Mouse (Mus musculus) MEL (cell line): ENCODE measurements around the gene Fkbp6. TPM values are rescaled to one million over a fixed set of nuclear protein-coding genes. Genes with fewer than 3 reads are reported as not detected.

Experiments
- DNase-seq: peaks from one replicate; pipeline ENCODE4 v3.0.0; 2011; ENCODE audit warnings: low read depth, low spot score
- H3K27ac ChIP-seq: 2 replicates; pipeline ENCODE4 v1.5.1; 2012; ENCODE audit warnings: low read depth, mild to moderate bottlenecking, control low read depth, low read length, moderate library complexity; ENCODE audit not compliant: control insufficient read depth
- H3K27me3 ChIP-seq, 2 experiments: fragments of 150-350 bp in 1 of 2; sonication (generic) in 1 of 2; 2 replicates each; pipeline ENCODE4 v1.6.1; 2012; ENCODE audit warnings: low read length in 2 of 2, mild to moderate bottlenecking in 2 of 2, improper control_type of control experiment in 1 of 2, moderate library complexity in 1 of 2; ENCODE audit not compliant: insufficient read depth in 2 of 2, control insufficient read depth in 1 of 2
- H3K36me3 ChIP-seq, 2 experiments: 2 replicates each; pipeline ENCODE4 v1.6.1; 2012 to 2014; ENCODE audit warnings: low read length in 2 of 2, improper control_type of control experiment in 1 of 2, inconsistent platforms in 1 of 2, mild to moderate bottlenecking in 1 of 2; ENCODE audit not compliant: insufficient read depth in 2 of 2, control insufficient read depth in 1 of 2
- H3K4me1 ChIP-seq, 2 experiments: fragments of 150-350 bp in 1 of 2; sonication (generic) in 1 of 2; 2 replicates each; pipeline ENCODE4 v1.6.1; 2012; ENCODE audit warnings: low read length in 2 of 2, improper control_type of control experiment in 1 of 2, mild to moderate bottlenecking in 1 of 2; ENCODE audit not compliant: insufficient read depth in 2 of 2, control insufficient read depth in 1 of 2
- H3K4me3 ChIP-seq, 2 experiments: fragments of 150-350 bp in 1 of 2; sonication (generic) in 1 of 2; 2 replicates each; pipeline ENCODE4 v1.5.1; 2012; ENCODE audit warnings: low read depth in 2 of 2, low read length in 2 of 2, mild to moderate bottlenecking in 2 of 2, moderate library complexity in 2 of 2, control low read depth in 1 of 2, improper control_type of control experiment in 1 of 2; ENCODE audit not compliant: control insufficient read depth in 1 of 2, insufficient read depth in 1 of 2
- H3K79me2 ChIP-seq: 2 replicates; pipeline ENCODE4 v1.6.1; 2012; ENCODE audit warnings: mild to moderate bottlenecking, low read length, moderate library complexity; ENCODE audit not compliant: control insufficient read depth, poor library complexity, insufficient read depth
- H3K9ac ChIP-seq: 2 replicates; pipeline ENCODE4 v1.6.1; 2012; ENCODE audit warnings: low read depth, mild to moderate bottlenecking, control low read depth, low read length, moderate library complexity; ENCODE audit not compliant: control insufficient read depth, poor library complexity, severe bottlenecking
- H3K9me3 ChIP-seq: fragments of 150-350 bp; sonication (generic); replicated peaks from 2 replicates; pipeline ENCODE4 v1.6.1; 2012; ENCODE audit warnings: mild to moderate bottlenecking, low read length, improper control_type of control experiment, moderate library complexity; ENCODE audit not compliant: insufficient read depth
- BHLHE40 ChIP-seq: IDR thresholded peaks from 2 replicates; pipeline ENCODE4 v1.6.1; 2012; ENCODE audit warnings: low read depth, mild to moderate bottlenecking, inconsistent platforms, low read length, improper control_type of control experiment, borderline replicate concordance
- CHD1 ChIP-seq: IDR thresholded peaks from 2 replicates; pipeline ENCODE4 v1.6.1; 2012; ENCODE audit warnings: low read depth, mild to moderate bottlenecking, inconsistent platforms, low read length, improper control_type of control experiment
- ELF1 ChIP-seq: IDR thresholded peaks from 2 replicates; pipeline ENCODE4 v1.6.1; 2014; ENCODE audit warnings: low read depth, mild to moderate bottlenecking, inconsistent platforms, low read length, improper control_type of control experiment, moderate library complexity
- EP300 ChIP-seq, 2 experiments: IDR thresholded peaks; 2 replicates each; pipeline ENCODE4 v1.6.1; 2011; ENCODE audit warnings: improper control_type of control experiment in 2 of 2, low read length in 2 of 2, low read depth in 1 of 2, mild to moderate bottlenecking in 1 of 2
- KAT2A ChIP-seq: conservative IDR thresholded peaks from 2 replicates; pipeline ENCODE4 v1.6.1; 2012; ENCODE audit warnings: low read depth, low read length, improper control_type of control experiment, inconsistent platforms
- MAFK ChIP-seq: IDR thresholded peaks from 2 replicates; pipeline ENCODE4 v1.6.1; 2011; ENCODE audit warnings: low read depth, mild to moderate bottlenecking, low read length, improper control_type of control experiment, borderline replicate concordance
- MAZ ChIP-seq: IDR thresholded peaks from 2 replicates; pipeline ENCODE4 v1.6.1; 2012; ENCODE audit warnings: low read depth, mild to moderate bottlenecking, inconsistent platforms, low read length, improper control_type of control experiment
- MEF2A ChIP-seq: IDR thresholded peaks from 2 replicates; pipeline ENCODE4 v1.6.1; 2014; ENCODE audit warnings: low read depth, mild to moderate bottlenecking, inconsistent platforms, low read length, improper control_type of control experiment; ENCODE audit not compliant: poor library complexity, insufficient replicate concordance, severe bottlenecking; ENCODE audit errors: extremely low read depth
- MYB ChIP-seq: IDR thresholded peaks from 2 replicates; pipeline ENCODE4 v1.6.1; 2011; ENCODE audit warnings: mild to moderate bottlenecking, low read depth, low read length, improper control_type of control experiment
- NELFE ChIP-seq: IDR thresholded peaks from 2 replicates; pipeline ENCODE4 v1.6.1; 2011; ENCODE audit warnings: low read depth, low read length, improper control_type of control experiment
- NRF1 ChIP-seq: IDR thresholded peaks from 2 replicates; pipeline ENCODE4 v1.6.1; 2014; ENCODE audit warnings: low read depth, mild to moderate bottlenecking, inconsistent platforms, low read length, improper control_type of control experiment, moderate library complexity; ENCODE audit not compliant: poor library complexity, insufficient read depth, severe bottlenecking
- RAD21 ChIP-seq: IDR thresholded peaks from 2 replicates; pipeline ENCODE4 v1.6.1; 2011; ENCODE audit warnings: mild to moderate bottlenecking, low read depth, low read length, improper control_type of control experiment
- USF2 ChIP-seq, 2 experiments: IDR thresholded peaks; 2 replicates each; pipeline ENCODE4 v1.6.1; 2011 to 2012; ENCODE audit warnings: improper control_type of control experiment in 2 of 2, low read length in 2 of 2, borderline replicate concordance in 1 of 2, inconsistent platforms in 1 of 2, low read depth in 1 of 2, mild to moderate bottlenecking in 1 of 2; ENCODE audit not compliant: insufficient read depth in 1 of 2
- ZMIZ1 ChIP-seq: IDR thresholded peaks from 2 replicates; pipeline ENCODE4 v1.6.1; 2012; ENCODE audit warnings: low read depth, mild to moderate bottlenecking, inconsistent platforms, low read length, improper control_type of control experiment, moderate library complexity
- polyA plus RNA-seq, 2 experiments: library from polyadenylated mRNA; stranded (reverse) in 1 of 2; unstranded in 1 of 2; fragments of >175 nt in 1 of 2; fragments of >200 nt in 1 of 2; gene quantifications; 2 replicates each; pipeline versions ENCODE4 v1.2.1 to v1.2.4; 2012; ENCODE audit warnings: low replicate concordance in 2 of 2, low read depth in 1 of 2; ENCODE audit not compliant: insufficient read length in 2 of 2, insufficient read depth in 1 of 2, missing spikeins in 1 of 2
- total RNA-seq: library from RNA; depleted of rRNA; stranded (reverse); fragments of 300-350 nt; gene quantifications from 2 replicates; pipeline ENCODE4 v1.2.3, GENCODE M21; 2012

The Fkbp6 gene
- total and polyA plus RNA-seq, 3 experiments = 0.10 to 0.19 TPM; not detected in 1

- peak; percentile 73 for DNase-seq
- Histone ChIP-seq H3K9me3 (no peaks in the 10 kb centered on the region), H3K36me3 (no peaks in the 10 kb centered on the region; a peak in 1 of 4 replicates), H3K4me1 (peaks cover 5 to 6% of the 10 kb centered on the region in 2 experiments; a peak in 3 of 4 replicates), H3K9ac (peak overlapping the region; percentile 50; the same call in 1 of the 2 replicates), H3K27me3 (peaks cover 0 to 3% of the 10 kb centered on the region in 2 experiments; a peak in 3 of 4 replicates), H3K79me2 (no peaks in the 10 kb centered on the region), H3K27ac (no peak overlapping the region), H3K4me3 (peak overlapping the region; percentile 42 to 64)
- peak; percentile 67 for TF ChIP-seq NRF1
- TF ChIP-seq NELFE = no peak
- peak; percentile 70; the same call in 1 of the 2 replicates for TF ChIP-seq MAFK
Measured at GRCm38 (mm10) chr5:135345989-135346388, 3.9 kb downstream of the Fkbp6 start.

- peaks cover 6 to 14% of the 10 kb centered on the region in 2 experiments for H3K27me3 ChIP-seq
- H3K79me2 ChIP-seq = no peaks in the 10 kb centered on the region
- no peak overlapping the region for H3K4me3 ChIP-seq
- TF ChIP-seq MYB = no peak
- no peak for TF ChIP-seq CHD1
- no peak for TF ChIP-seq MEF2A
- no peak for TF ChIP-seq USF2 (IDR thresholded peaks at IDR 0.05; ENCODE audit: borderline replicate concordance in 1 of 2, insufficient read depth in 1 of 2, low read depth in 1 of 2, low read length in 2 of 2)
- no peak for TF ChIP-seq ELF1
- TF ChIP-seq MAZ = no peak
- TF ChIP-seq EP300 (IDR thresholded peaks at IDR 0.05; ENCODE audit: low read depth in 1 of 2, low read length in 2 of 2) = no peak
- no peak for TF ChIP-seq RAD21
- TF ChIP-seq BHLHE40 = no peak
- TF ChIP-seq MAFK = no peak
- TF ChIP-seq ZMIZ1 = no peak
- TF ChIP-seq KAT2A = no peak
- TF ChIP-seq, all 39 proteins: peak for 0
- H3K27ac ChIP-seq = no peak overlapping the region
- no peaks in the 10 kb centered on the region for H3K4me1 ChIP-seq
- no peak for DNase-seq
- no peaks in the 10 kb centered on the region for H3K9me3 ChIP-seq
- H3K9ac ChIP-seq = no peak overlapping the region
- no peaks in the 10 kb centered on the region for H3K36me3 ChIP-seq
Measured at GRCm38 (mm10) chr5:135337575-135337974, 12.3 kb downstream of the Fkbp6 start.
